Comparison of ENCODE assay signal across 12 mouse cellular contexts in genomic region chr17:27291673-27292072, GRCm38 (mm10).
DNase-seq lines count a peak whose midpoint lies in the region; ATAC-seq and TF ChIP-seq lines count a peak whose summit lies in the region.
"Had no signal": no experiment of that assay in that cellular context is flagged by ENCODE, and none has a peak within 500 bp of the region (broad histone marks: within the 10 kb centered on the region; RNA-seq: fewer than 3 reads in every experiment).

No protein-coding gene starts in this region.

- ATAC-seq in G1E (ENCODE audit: extremely low read depth, insufficient number of reproducible peaks, low FRiP score, poor library complexity, severe bottlenecking) = no peak
- peak; percentile 76 for ATAC-seq in kidney, embryonic 15.5 days (replicated peaks; ENCODE audit: low FRiP score)
- no peak for ATAC-seq in hindbrain, embryonic 11.5 days (ENCODE audit: low FRiP score)
- ATAC-seq in granulocyte monocyte progenitor cell, adult 5-6 weeks (replicated peaks; ENCODE audit: poor library complexity, severe bottlenecking) = no peak
- ATAC-seq: intestine, postnatal 0 days had no signal

- H3K4me1 ChIP-seq in G1E (ENCODE audit: insufficient read depth, low read depth, low read length) = no peaks in the 10 kb centered on the region
- peaks cover 21% of the 10 kb centered on the region; the same call in 1 of the 2 replicates for H3K4me1 ChIP-seq in kidney, embryonic 15.5 days
- no peaks in the 10 kb centered on the region for H3K4me1 ChIP-seq in hindbrain, embryonic 11.5 days (replicated peaks; ENCODE audit: control insufficient read depth, insufficient read depth, low read length)
- H3K4me1 ChIP-seq: heart, embryonic 15.5 days; megakaryocyte, embryonic 14.5 days had no signal

- no peak overlapping the region for H3K9ac ChIP-seq in kidney, embryonic 15.5 days
- H3K9ac ChIP-seq in hindbrain, embryonic 11.5 days (ENCODE audit: low read depth, low read length) = no peak overlapping the region
- H3K9ac ChIP-seq: heart, embryonic 15.5 days had no signal

- TF ChIP-seq CTCF in layer of hippocampus, adult 2 months (conservative IDR thresholded peaks at IDR 0.05) = peak; percentile 45
- TF ChIP-seq CTCF in G1E (IDR thresholded peaks at IDR 0.05; ENCODE audit: low read depth, low read length) = no peak

- peaks cover 70% of the 10 kb centered on the region for H3K9me3 ChIP-seq in G1E (replicated peaks)
- peaks cover 6% of the 10 kb centered on the region for H3K9me3 ChIP-seq in kidney, embryonic 15.5 days (replicated peaks)
- no peaks in the 10 kb centered on the region for H3K9me3 ChIP-seq in hindbrain, embryonic 11.5 days (ENCODE audit: control insufficient read depth, low read length)

- H3K4me2 ChIP-seq in kidney, embryonic 15.5 days = no peak overlapping the region
- H3K4me2 ChIP-seq in hindbrain, embryonic 11.5 days (replicated peaks; ENCODE audit: low read depth, low read length) = no peak overlapping the region
- H3K4me2 ChIP-seq: heart, embryonic 15.5 days had no signal

- no peaks in the 10 kb centered on the region; the same call in 1 of the 2 replicates for H3K27me3 ChIP-seq in G1E (ENCODE audit: insufficient read depth, low read length)
- H3K27me3 ChIP-seq in kidney, embryonic 15.5 days = no peaks in the 10 kb centered on the region
- no peaks in the 10 kb centered on the region for H3K27me3 ChIP-seq in hindbrain, embryonic 11.5 days (ENCODE audit: control insufficient read depth, insufficient read depth, low read length)
- H3K27me3 ChIP-seq: heart, embryonic 15.5 days had no signal

- no peaks in the 10 kb centered on the region for H3K36me3 ChIP-seq in G1E (replicated peaks)
- H3K36me3 ChIP-seq in kidney, embryonic 15.5 days = no peaks in the 10 kb centered on the region
- no peaks in the 10 kb centered on the region for H3K36me3 ChIP-seq in hindbrain, embryonic 11.5 days (ENCODE audit: control insufficient read depth, insufficient read depth, low read length)
- H3K36me3 ChIP-seq: heart, embryonic 15.5 days; limb, embryonic 10.5 days had no signal

- H3K4me3 ChIP-seq in layer of hippocampus, adult 2 months = no peak overlapping the region
- H3K4me3 ChIP-seq in G1E (ENCODE audit: low read depth, low read length) = peak overlapping the region; percentile 0; the same call in 1 of the 2 replicates
- no peak overlapping the region for H3K4me3 ChIP-seq in kidney, embryonic 15.5 days (replicated peaks)
- no peak overlapping the region for H3K4me3 ChIP-seq in hindbrain, embryonic 11.5 days (ENCODE audit: low read depth, low read length)
- H3K4me3 ChIP-seq: heart, embryonic 15.5 days; limb, embryonic 10.5 days; megakaryocyte, embryonic 14.5 days had no signal

- no peak overlapping the region for H3K27ac ChIP-seq in layer of hippocampus, adult 2 months
- peak overlapping the region; percentile 70 for H3K27ac ChIP-seq in kidney, embryonic 15.5 days
- no peak overlapping the region for H3K27ac ChIP-seq in hindbrain, embryonic 11.5 days (ENCODE audit: low read depth, low read length)
- H3K27ac ChIP-seq: heart, embryonic 15.5 days; limb, embryonic 10.5 days had no signal

- DNase-seq in layer of hippocampus, adult 2 months (ENCODE audit: low spot score in 2 of 2) = peak in 1 of 2 experiments; percentile 18
- no peak for DNase-seq in layer of hippocampus, adult 11-12 months (ENCODE audit: low spot score)
- DNase-seq in G1E (ENCODE audit: low spot score) = no peak
- DNase-seq in cerebellum, adult 18-20 months = peak; percentile 50 to 60
- DNase-seq in hindbrain, embryonic 11.5 days (ENCODE audit: low spot score) = no peak
- DNase-seq: adrenal gland, postnatal 36 days had no signal

- 76% methylated on average over 10 of the region's 10 CpGs for WGBS in kidney, embryonic 15.5 days
- 76% methylated on average over 10 of the region's 10 CpGs for WGBS in hindbrain, embryonic 11.5 days

Comparison
In these comparisons a context has a peak if more than half of its experiments do, and no peak if none do; other contexts are left out.
1. DNase-seq: peak in cerebellum, adult 18-20 months (2 of 2); none in layer of hippocampus, adult 11-12 months (single experiment), G1E (single experiment) and hindbrain, embryonic 11.5 days (single experiment).